In genomic region chr1:141961743-141962142, GRCm38 (mm10) we compare ENCODE assay signal across 8 mouse cellular contexts.
A peak's percentile ranks its signal among the peaks of the same experiment; 100 is the strongest.
DNase-seq lines count a peak whose midpoint lies in the region; ATAC-seq and TF ChIP-seq lines count a peak whose summit lies in the region.
"Had no signal": no experiment of that assay in that cellular context is flagged by ENCODE, and none has a peak within 500 bp of the region (broad histone marks: within the 10 kb centered on the region; RNA-seq: fewer than 3 reads in every experiment).

No protein-coding gene starts in this region.

- no peak overlapping the region for H3K4me3 ChIP-seq in kidney, adult 2 months (ENCODE audit: insufficient read depth, low read depth, low read length)
- no peak overlapping the region for H3K4me3 ChIP-seq in kidney, embryonic 16.5 days (ENCODE audit: low read length)
- H3K4me3 ChIP-seq: limb, embryonic 13.5 days had no signal

- H3K4me1 ChIP-seq in kidney, adult 2 months (ENCODE audit: control insufficient read depth, insufficient read depth, low read length), result no peaks in the 10 kb centered on the region
- no peaks in the 10 kb centered on the region for H3K4me1 ChIP-seq in kidney, embryonic 16.5 days (ENCODE audit: insufficient read depth, low read length)
- H3K4me1 ChIP-seq: limb, embryonic 13.5 days had no signal

- H3K9me3 ChIP-seq in kidney, embryonic 16.5 days (ENCODE audit: low read length), result no peaks in the 10 kb centered on the region
- H3K9me3 ChIP-seq: limb, embryonic 13.5 days had no signal

- no peak overlapping the region for H3K9ac ChIP-seq in kidney, embryonic 16.5 days (replicated peaks; ENCODE audit: low read length)
- H3K9ac ChIP-seq: limb, embryonic 13.5 days had no signal

- no peaks in the 10 kb centered on the region for H3K27me3 ChIP-seq in kidney, adult 2 months (replicated peaks; ENCODE audit: control insufficient read depth, insufficient read depth, low read length)
- no peaks in the 10 kb centered on the region for H3K27me3 ChIP-seq in kidney, embryonic 16.5 days (ENCODE audit: insufficient read depth, low read length)
- H3K27me3 ChIP-seq: limb, embryonic 13.5 days had no signal

- TF ChIP-seq CTCF in kidney, adult 2 months (conservative IDR thresholded peaks at IDR 0.05; ENCODE audit: insufficient read depth, insufficient read length, low read depth, low read length), result no peak

- TF ChIP-seq POLR2A in kidney, adult 2 months (IDR thresholded peaks at IDR 0.05; ENCODE audit: low read depth, low read length), result no peak

- no peak overlapping the region for H3K27ac ChIP-seq in kidney, adult 2 months (ENCODE audit: insufficient read depth, low read depth, low read length)
- H3K27ac ChIP-seq in kidney, embryonic 16.5 days (ENCODE audit: low read length), result no peak overlapping the region
- H3K27ac ChIP-seq: limb, embryonic 13.5 days had no signal

- no peaks in the 10 kb centered on the region for H3K36me3 ChIP-seq in kidney, adult 2 months (ENCODE audit: control insufficient read depth, insufficient read depth, low read length)
- no peaks in the 10 kb centered on the region for H3K36me3 ChIP-seq in kidney, embryonic 16.5 days (ENCODE audit: insufficient read depth, low read length)
- H3K36me3 ChIP-seq: limb, embryonic 13.5 days had no signal

- no peak for ATAC-seq in kidney, embryonic 16.5 days (ENCODE audit: low FRiP score, low TSS enrichment)

- peak; percentile 28 for DNase-seq in kidney, adult 2 months
- DNase-seq in thymus, postnatal 0 days (ENCODE audit: low spot score), result peak; percentile 12
- no peak for DNase-seq in thymus, postnatal 36 days
- DNase-seq in adrenal gland, postnatal 36 days, result peak; percentile 9 to 39
- DNase-seq in lung, postnatal 36 days, result peak; percentile 16
- no peak for DNase-seq in urinary bladder, postnatal 4 days (ENCODE audit: low spot score in 2 of 2)

- no peak overlapping the region for H3K4me2 ChIP-seq in kidney, embryonic 16.5 days (replicated peaks; ENCODE audit: low read depth, low read length)
- H3K4me2 ChIP-seq: limb, embryonic 13.5 days had no signal

- 2% methylated on average over 2 of the region's 2 CpGs for WGBS in kidney, adult 2 months
- WGBS in kidney, embryonic 16.5 days, result 3% methylated on average over 2 of the region's 2 CpGs

Comparison
In these comparisons a context has a peak if more than half of its experiments do, and no peak if none do; other contexts are left out.
1. DNase-seq: peak in kidney, adult 2 months (single experiment), thymus, postnatal 0 days (single experiment), adrenal gland, postnatal 36 days (2 of 2) and lung, postnatal 36 days (single experiment); none in thymus, postnatal 36 days (0 of 2) and urinary bladder, postnatal 4 days (0 of 2).